Mouse (Mus musculus) adrenal gland (tissue): Measurements from ENCODE around the gene Kdm8.

Experiments used
- intact Hi-C: fragments of 180-260 bp; cut with DNase I; formaldehyde crosslinking; loops from one replicate; pipeline ENCODE4 v1.15.1; 2025

Kdm8 gene

GRCm38 (mm10) chr7:125499927-125500868, 55.7 kb downstream of the Kdm8 start:
- intact Hi-C loops = no loop called here

GRCm38 (mm10) chr7:125500879-125501278, 56.4 kb downstream of the Kdm8 start:
- intact Hi-C loops = no loop called here

GRCm38 (mm10) chr7:125503374-125504092, 59.1 kb downstream of the Kdm8 start:
- intact Hi-C loops = no loop called here

- intact Hi-C loops = no loop called here
These were observed 60.1 kb downstream of the Kdm8 start for GRCm38 (mm10) chr7:125504618-125505017.

DNA sequence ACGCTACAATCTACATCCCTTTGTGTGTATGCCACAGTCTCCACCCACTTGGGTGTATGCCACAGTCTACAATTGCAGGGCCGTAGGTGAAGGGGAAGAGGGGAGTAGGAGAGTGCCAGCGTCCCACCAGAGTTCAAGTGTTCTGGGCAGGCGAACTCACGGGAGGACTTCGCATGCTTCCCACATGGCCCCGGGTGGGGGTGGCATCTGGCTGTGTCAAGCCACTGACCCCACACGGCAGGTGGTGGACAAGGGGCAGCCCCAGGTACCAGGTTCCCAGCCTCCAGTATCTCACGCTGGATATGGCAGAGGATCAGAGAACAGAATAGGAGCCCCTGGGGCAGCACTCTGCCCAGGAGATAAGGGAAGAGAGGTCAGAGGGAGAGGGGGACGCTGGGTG, 61.1 kb downstream of the Kdm8 start:
- intact Hi-C loops = no loop called here

GRCm38 (mm10) chr7:125507279-125507678, 62.8 kb downstream of the Kdm8 start:
- intact Hi-C loops = no loop called here

GRCm38 (mm10) chr7:125511432-125511831, 67.0 kb downstream of the Kdm8 start:
- intact Hi-C loops = loop anchor here (5.0 kb wide), 1 partner anchor 36 kb away; no protein-coding TSS in a partner anchor

DNA sequence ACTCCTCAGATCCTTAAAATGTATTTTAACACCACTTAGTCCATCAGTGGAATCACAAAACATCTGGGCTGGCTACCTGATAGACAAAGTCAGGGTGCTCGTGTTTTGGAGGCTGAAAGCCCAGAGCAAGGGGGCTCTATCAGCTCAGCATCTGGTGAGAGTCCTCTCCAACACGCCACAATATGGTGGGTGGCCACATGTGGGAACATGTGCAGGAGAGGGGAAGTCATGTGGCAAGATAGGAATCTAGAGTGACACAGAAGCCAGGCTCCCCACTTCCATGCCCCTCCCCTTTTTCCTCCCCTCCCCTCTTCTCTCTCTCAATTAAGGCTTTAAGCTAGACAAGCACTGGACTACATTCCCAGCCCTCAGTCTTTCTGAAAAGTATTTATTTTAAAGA, 67.4 kb downstream of the Kdm8 start:
- intact Hi-C loops = loop anchor here (5.0 kb wide), 1 partner anchor 35 kb away; no protein-coding TSS in a partner anchor
